Mouse (Mus musculus): ENCODE data around the gene Ahsg.

The Ahsg gene
- long read RNA-seq, experiment 1, partial matches to known transcripts = 1 of 5 reads
- long read RNA-seq, experiment 1, other reads (novel, unspliced or antisense) = 0 of 5 reads
- long read RNA-seq, experiment 2, partial matches to known transcripts = 0 of 3 reads
- long read RNA-seq, experiment 2, other reads (novel, unspliced or antisense) = 0 of 3 reads

DNA sequence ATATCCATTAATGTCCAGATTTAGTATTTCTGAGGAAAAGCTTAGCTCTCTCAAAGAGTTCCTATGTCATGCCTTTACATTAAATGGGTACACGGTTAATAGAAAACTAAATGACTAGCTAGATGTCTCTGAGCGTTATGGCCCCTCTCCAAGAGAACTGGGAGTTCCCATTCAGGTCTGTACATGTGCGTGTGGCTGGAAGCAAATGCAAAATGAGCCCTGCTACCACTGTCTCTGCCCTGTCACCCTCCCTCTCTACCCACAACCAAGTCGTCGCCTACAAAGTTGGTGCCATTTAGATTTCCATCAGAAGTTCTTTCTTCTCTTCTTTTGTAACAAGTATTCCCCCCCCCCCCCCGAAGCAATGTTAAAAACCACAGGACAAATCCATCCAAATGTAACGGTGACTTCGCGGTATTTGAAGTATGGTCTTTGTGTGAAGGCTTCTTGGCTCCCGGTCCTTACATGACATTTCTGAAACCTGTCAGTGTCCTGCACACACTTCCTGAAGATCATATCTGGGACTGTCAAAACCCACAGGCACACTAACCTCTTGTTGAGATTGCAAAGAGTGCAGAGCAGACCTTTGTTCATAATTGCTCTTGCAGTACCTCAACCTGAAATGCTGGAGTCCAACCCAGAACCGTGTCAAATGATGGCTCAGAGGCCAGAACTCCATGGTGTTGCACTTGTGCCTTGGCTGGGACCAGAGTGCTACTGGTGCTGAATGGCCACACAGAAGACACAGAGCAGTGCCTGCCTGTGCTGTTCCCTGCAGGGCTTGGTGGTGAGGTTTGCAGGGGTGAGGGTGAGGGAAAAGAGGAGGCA is at the start of gene Ahsg:
TSS of gene Ahsg (plus strand) at position 595 of the 828 bp plus-strand sequence.
- intact Hi-C loops (cut with DNase I) = no loop called here

DNA sequence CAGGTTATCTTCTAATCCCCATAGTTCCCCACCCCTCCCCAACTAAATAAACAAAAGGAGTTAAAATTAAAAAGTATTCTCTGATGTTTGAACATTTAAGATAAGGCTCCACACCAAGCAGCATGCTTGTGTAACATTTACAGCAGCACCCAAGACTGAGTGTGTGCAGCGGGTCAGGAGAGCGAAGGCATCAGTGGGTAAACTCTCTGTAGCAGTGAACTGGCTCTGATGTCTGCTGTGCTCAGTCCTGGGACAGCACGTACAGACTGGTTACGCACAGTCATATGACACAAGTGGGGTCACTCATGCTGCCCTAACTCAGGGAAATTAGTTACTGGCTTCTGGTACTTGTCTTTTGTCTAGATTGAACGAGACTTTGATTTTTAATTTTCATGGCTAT is 48.2 kb upstream of the Ahsg start:
- intact Hi-C loops (cut with DNase I) = no loop called here

DNA sequence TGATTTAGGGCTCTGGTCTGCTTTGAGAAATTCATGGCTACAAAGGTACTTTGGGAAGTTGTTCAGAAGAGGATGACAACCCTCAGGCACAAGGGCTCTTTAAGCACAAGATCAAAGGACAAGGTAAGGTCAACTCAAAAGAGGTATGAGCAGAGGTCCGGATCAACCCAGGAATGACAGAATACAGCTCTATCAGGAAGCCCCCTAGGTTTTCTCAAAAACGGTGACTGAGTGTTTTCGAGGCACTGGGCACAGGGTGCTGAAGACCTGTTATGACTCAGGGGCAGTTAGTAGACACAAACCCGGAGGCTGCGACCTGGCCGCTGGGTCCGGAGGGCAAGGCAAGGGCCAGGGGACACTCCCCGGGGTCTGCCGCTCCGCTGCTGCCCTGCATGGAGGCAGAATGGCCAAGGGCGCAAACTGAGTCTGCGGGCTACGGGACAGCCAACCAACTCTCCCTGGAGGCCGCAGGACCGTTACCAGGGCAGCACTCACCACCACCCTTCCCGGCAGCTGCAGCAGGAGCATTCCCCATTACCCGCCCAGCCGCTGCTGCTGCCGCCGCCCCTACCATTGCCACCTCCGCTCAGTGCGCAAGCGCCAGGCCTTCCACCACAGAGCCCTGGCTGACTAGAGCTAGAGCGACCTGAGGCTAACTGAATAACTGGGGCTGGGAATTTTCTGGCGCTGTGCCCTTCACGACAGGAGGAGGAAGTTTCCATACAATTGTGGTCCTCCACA is 46.8 kb upstream of the Ahsg start:
- intact Hi-C loops (cut with DNase I) = no loop called here

DNA sequence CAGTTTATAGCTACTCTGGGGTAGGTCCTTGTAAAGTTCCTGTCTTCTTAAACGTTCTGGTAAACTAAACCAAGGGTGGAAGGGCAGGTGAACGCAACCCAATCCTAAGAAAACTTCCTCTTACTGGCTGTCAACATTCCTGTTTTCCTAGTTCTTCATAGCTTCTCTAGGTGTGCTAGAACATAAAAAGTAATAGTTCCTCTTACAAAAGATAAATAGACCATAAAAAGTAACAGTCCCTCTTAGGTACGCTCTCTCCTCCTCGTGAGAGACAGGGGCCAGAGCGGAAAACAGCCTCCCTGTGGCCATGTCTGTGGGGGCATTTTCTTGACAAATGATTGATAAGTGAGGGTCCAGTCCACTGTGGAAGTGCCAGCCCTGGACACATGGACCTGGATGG is 46.2 kb upstream of the Ahsg start:
- intact Hi-C loops (cut with DNase I) = no loop called here

DNA sequence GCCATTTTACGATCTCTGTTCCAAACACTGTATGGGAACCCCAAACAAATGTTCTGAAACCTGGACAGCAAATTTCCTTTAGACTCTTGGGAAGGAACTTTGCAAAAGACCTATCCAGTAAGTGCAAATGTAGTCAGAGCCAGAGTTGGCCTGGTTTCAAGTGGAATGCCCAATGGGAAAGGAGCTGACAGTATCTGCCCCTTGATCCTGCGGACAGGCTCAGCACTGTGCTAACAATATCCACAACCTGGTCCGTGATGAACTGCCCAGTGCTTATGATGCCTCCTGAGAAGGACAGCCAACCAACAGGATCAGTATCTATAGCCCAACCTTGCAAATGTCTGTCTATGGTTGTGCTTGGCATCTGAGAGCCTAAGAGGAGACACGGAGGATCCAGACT is 45.6 kb upstream of the Ahsg start:
- intact Hi-C loops (cut with DNase I) = no loop called here

DNA sequence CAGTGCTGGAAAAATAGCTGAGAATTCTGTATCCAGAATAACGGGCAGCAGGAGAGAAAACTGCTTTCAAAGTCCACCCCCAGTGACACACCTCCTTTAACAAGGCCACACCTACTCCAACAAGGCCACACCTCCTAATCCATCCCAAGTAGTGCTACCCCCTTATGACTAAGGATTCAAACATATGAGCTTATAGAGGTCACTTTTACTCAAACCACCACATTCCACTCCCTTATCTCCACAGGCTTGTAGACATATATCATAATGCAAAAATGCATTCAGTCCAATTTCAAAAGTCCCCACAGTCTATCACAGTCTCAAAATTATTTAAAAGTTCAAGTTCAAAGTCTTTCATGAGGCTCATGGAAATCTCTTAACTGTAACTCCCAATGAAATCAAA is 43.4 kb upstream of the Ahsg start:
- intact Hi-C loops (cut with DNase I) = no loop called here

DNA sequence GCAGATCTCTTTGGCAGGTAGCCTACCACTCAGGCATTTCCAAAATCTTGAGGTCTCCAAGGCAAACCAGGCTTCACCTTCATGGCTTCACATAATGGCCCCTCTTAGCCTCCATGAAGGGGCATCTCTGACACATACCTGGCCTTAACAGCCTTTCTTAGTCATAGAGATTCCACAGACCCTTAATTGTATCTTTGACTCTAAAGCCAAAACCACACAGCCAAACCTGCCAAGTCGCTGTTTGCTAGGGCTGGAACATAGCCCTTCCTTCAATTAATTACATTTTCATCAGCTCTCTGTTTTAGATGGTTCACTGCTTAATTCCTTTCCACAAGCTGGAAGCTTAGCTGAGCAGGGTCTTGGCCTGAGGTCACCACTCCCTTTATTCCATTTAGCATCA is 42.7 kb upstream of the Ahsg start:
- intact Hi-C loops (cut with DNase I) = no loop called here

DNA sequence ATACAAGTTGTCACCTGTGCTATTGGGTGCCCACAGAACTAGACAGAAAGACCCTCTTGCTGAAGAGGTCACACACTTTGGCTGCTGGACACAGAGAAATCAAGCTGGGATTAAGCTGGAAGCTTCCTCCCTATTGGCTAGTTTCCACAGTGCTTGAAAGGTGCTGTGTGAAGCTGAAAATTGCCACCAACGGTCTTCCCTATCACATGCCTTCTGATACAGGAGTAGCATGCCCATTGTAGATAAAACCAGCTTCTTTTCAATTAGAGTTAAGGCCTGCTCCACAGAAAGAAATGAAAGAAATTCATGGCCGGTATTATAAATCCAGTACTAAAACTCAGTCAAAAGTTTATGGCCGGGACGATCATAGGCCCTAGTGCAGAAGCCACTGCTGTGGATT is 38.4 kb upstream of the Ahsg start:
- intact Hi-C loops (cut with DNase I) = no loop called here

DNA sequence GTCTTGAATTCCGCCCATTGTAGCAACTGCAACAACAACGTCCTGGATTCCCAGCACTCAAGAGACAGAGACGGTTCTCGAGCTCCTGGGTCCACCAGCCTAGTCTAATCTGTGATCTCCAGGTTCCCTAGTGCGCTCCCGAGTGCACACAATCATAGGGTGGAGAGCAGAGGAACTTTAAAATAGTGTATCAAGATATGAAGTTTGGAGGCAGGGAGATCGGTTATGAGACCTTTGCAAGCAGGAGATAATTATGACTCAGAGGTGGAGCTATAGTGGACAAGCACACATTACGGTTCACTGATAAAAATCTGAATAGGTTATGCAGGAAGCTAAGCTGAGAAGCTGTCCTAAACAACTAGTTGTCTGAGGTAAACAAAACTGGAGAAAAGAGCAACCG is 34.3 kb upstream of the Ahsg start:
- intact Hi-C loops (cut with DNase I) = no loop called here

DNA sequence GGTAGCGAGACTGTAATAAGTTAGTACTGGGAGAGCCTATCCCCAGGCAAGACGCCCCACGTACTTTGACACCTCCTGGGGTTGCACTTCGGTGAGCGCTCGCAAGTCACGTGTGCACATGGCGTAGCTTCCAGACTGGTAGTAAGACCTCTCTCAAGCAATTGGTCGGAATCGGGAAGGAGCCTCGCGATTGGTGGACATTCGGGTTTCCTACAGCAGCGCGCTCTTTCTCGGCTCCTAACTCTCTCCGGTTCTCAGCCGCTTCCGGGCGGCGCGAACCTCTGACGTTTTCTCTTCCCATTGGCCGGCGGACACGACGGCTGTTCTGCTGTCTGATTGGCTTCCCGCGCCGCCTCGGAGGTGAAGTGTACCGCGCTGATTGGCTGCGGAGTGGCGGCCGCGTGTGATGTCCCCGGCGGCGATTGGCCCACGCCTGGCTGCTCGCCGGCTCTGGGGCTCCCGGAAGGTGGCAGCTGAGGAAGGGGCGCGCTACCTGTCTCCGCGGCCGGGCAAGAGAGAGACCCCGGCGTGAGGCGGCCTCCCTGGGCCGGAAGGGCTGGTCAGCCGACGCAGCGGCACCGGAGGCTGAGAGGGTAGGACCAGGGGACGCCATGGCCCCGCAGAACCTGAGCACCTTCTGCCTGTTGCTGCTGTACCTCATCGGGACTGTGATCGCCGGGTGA is 33.5 kb upstream of the Ahsg start, which contains the start of the genes Tbccd1 and Dnajb11:
TSS of gene Tbccd1 (minus strand) at position 239 of the 683 bp plus-strand sequence.
TSS of gene Dnajb11 (plus strand) at position 415 of the 683 bp plus-strand sequence.
- intact Hi-C loops (cut with DNase I) = no loop called here

DNA sequence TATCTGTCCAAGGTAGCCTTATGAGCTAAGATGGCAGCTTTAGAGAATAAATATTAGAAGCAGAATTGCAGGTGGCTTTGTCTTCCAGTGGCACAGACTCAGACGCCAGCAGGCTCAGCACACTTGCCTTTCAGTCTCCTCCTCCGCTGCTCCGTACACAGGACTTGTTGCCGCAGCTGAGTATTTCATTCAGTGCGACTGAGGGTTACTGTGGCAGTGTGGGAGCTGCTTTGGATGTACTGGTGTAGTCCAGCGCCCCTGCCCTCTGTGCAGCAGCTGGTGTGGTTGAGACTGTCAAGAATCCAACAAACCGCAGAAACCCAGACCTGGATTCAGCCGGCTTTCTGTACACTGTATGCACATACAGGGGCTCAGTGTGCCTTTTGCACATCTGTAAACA is 18.7 kb upstream of the Ahsg start:
- intact Hi-C loops (cut with DNase I) = no loop called here

DNA sequence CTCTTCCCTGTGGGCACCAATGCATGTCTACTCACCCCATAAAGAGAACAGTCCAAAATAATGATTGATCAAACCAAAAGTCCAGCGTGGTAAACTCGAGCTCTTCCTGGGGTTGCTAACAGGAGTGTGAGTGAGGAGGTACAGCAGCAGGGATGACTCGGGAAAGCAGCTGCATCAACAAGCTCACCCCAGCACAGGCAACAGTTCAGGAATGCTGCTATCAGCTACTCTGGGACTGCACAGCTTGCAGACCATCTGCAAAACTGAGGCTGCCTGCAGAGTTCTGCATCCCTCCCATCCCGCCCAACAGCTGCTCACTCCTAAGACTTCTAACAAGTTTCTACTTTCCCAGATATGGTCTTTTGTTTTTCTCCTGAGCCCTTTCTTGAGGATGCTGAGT is 17.7 kb upstream of the Ahsg start:
- intact Hi-C loops (cut with DNase I) = no loop called here

DNA sequence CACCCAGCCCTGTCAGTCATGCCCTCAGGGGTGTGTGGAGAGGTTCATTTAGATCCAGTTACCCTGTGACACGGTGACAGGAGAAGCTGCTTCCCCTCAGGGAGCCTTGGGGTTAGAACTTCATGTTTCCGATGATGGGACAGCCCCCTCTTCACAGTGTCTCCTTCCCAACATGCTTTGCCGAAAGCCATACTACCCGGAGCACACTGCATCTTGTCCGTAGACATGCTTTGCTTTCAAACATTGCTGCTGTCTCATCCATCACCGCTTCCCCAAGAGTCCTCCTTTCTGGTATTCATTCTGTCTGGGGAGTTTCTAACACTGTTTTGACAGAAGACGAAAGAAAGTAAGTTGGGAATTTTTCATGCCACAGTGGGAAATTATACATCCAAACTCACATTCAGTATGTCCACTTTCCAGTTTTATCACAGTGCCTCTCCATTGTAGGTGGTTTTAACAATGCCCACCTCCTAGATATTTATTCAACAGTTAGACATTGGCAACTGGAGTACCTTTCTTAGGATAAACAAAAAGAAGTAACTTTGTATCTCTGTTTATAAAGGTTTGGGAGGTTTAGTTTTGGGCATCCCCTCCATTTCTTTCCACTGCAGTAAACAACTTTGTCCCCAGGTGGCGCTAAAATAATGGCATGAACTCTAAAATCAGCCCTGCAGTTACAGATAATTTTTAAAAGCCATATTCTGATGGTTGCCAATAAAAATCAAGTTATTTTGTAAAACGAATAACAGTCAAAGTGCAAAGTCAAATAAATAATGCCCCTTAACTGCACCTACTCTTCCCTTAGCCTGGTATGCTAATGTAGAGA is 14.6 kb upstream of the Ahsg start:
- intact Hi-C loops (cut with DNase I) = loop anchor here (2.0 to 5.0 kb wide), 2 partner anchors 76 to 171 kb away; no protein-coding TSS in a partner anchor

DNA sequence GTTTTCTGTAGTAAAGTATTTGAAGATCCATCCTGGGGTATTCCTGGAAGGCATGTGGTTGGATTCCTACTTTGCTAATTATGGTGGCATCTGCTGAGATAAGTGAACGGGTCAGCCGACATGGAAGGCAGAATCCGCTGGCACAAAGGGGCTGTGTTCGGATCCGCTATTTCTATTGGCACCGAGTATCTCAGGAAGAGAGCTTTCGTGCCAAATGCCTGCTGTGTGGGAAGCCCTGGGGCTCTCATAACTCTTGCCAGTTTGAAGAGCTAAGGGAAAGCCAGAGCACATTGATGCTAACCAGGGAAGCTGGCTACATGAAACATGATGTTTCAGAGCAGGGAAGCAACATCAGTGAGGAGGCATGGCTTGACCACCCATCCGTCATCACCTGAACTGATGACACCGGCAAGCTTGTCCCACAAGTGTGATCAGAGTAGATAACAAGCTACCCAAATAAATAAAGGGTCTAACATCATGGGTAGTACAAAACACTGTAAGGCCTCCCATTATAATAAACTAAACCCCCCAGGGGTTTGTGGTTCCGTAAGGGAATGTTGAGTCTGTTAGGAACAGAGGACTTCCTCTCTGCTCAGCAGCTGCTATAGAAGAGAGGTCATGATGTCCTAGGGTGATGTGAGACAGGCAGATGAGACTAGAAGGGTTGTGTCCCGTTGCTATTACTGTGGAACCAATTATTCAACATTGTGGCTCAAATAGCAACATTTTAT is 13.3 kb upstream of the Ahsg start:
- intact Hi-C loops (cut with DNase I) = loop anchor here (2.0 to 5.0 kb wide), 2 partner anchors 75 to 169 kb away; no protein-coding TSS in a partner anchor

DNA sequence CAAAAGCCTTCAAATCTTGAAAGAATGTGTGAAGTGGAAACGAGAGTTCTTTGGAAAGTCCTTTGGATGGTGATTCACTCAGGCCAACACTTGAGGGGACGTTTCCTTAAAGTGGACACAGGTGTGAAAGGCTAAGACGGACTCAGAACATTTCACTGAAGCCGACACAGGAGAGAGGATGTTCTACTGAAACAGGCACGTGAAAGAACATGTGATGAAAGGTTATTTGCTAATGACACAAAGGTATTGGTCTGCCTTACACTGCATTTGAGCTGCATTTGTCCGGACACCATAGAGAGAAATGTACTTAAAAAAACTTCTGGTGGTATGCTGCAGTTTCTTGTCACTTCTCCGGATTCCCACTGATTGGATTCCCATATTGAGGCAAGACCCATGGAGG is 12.4 kb upstream of the Ahsg start:
- intact Hi-C loops (cut with DNase I) = loop anchor here (5.0 kb wide), 1 partner anchor 169 kb away; no protein-coding TSS in a partner anchor

DNA sequence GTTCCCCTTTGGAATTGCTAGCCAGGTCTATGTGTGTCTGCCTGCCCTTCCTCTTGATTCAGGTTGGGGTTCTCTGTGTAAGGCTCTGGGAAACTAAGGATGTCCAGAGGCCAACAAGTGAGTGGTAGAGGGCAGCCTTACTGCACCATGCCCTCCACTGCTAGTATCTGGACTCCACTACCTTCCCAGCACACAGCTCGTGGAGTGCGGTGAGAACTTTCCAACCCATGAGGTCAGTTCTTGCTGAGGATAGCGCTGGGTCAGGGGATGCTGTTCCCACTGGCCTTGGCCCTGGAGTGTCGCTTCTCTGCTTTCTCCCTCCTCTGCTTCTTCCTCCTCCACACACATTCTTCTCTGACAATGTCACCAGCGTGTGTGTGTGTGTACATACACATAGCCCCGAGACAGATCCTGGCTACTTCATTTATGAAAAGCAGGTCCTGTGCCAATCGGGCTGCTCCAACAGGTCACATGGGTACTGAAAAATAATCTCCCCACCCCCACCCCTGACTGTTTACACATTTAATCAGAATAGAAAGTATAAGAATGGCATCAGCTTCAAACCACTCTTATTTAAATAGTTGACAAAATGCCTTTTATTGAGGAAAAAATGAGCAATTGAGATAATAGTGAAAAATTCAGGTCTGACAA is 11.0 kb upstream of the Ahsg start:
- intact Hi-C loops (cut with DNase I) = loop anchor here (5.0 kb wide), 1 partner anchor 167 kb away; no protein-coding TSS in a partner anchor

DNA sequence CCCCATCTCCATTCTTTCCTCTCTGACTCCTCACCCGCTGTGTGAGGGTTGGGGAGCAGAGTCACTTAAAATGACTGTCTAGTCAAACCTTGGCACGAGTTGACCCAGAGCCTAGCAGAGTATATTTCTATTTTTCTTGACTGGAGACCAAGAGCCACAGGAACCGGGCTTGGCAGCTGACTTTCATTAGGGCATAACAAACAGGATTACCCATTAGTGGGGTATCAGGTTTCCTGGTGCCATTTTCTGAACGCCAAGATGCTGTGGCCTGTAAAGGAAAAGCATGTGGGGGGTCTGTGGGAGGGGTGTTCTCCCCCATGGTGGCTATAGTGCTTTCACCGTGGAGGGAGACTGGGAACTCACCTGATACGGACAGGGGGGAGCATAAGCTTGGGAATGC is 10.2 kb upstream of the Ahsg start:
- intact Hi-C loops (cut with DNase I) = no loop called here

DNA sequence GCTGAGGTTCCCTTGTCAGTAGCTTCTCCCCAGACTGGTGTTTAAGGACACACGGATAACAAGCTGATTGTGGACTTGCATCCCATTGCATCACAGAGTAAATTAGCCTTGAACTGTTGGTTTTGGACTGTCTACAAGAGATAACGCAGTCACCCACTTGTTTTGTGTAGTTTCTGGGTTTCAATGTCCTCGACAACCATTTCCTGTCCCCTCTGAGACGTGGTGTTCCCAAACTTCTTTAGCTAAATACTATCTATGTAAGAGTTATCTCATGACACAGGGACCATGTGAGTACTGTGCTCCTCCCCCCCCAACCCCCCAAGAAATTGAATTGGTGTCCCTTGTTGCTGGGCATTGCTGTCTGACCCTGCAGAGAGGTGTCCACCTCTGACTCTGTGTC is 9.6 kb upstream of the Ahsg start:
- intact Hi-C loops (cut with DNase I) = no loop called here

DNA sequence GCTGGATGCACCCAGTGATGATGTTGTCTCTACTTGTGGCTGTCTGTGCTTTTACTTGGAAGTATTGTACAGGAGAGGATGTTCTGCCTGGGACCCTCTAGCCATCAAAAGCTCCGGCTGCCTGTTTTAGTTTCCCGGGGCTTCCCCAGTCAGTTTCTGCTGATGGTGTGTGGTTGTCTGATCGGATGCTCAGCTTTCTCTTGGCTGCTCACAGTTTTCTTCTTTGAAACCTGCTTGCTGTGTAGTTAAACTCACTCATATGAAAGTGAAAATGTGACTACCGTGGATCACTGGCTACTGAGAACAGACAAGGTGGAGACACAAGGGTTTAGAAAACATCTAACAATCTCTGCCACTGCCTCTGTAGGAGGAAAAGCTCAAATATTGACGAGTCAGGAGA is 7.6 kb upstream of the Ahsg start:
- intact Hi-C loops (cut with DNase I) = no loop called here
